Mouse (Mus musculus) MEL (cell line): ENCODE measurements at regions not wholly inside any gene's neighbourhood (a gene's known extent, or its start where the extent isn't known, plus 50 kb on each side); places are given as distances from the start of the nearest gene placed in this dataset.

Experiments used
- DNase-seq: peaks from one replicate; pipeline ENCODE4 v3.0.0; 2011; ENCODE audit warnings: low read depth, low spot score
- H3K27ac ChIP-seq: 2 replicates; pipeline ENCODE4 v1.5.1; 2012; ENCODE audit warnings: low read depth, mild to moderate bottlenecking, control low read depth, low read length, moderate library complexity; ENCODE audit not compliant: control insufficient read depth
- H3K27me3 ChIP-seq, 2 experiments: fragments of 150-350 bp in 1 of 2; sonication (generic) in 1 of 2; 2 replicates each; pipeline ENCODE4 v1.6.1; 2012; ENCODE audit warnings: low read length in 2 of 2, mild to moderate bottlenecking in 2 of 2, improper control_type of control experiment in 1 of 2, moderate library complexity in 1 of 2; ENCODE audit not compliant: insufficient read depth in 2 of 2, control insufficient read depth in 1 of 2
- H3K36me3 ChIP-seq, 2 experiments: 2 replicates each; pipeline ENCODE4 v1.6.1; 2012 to 2014; ENCODE audit warnings: low read length in 2 of 2, improper control_type of control experiment in 1 of 2, inconsistent platforms in 1 of 2, mild to moderate bottlenecking in 1 of 2; ENCODE audit not compliant: insufficient read depth in 2 of 2, control insufficient read depth in 1 of 2
- H3K4me1 ChIP-seq, 2 experiments: fragments of 150-350 bp in 1 of 2; sonication (generic) in 1 of 2; 2 replicates each; pipeline ENCODE4 v1.6.1; 2012; ENCODE audit warnings: low read length in 2 of 2, improper control_type of control experiment in 1 of 2, mild to moderate bottlenecking in 1 of 2; ENCODE audit not compliant: insufficient read depth in 2 of 2, control insufficient read depth in 1 of 2
- H3K4me3 ChIP-seq, 2 experiments: fragments of 150-350 bp in 1 of 2; sonication (generic) in 1 of 2; 2 replicates each; pipeline ENCODE4 v1.5.1; 2012; ENCODE audit warnings: low read depth in 2 of 2, low read length in 2 of 2, mild to moderate bottlenecking in 2 of 2, moderate library complexity in 2 of 2, control low read depth in 1 of 2, improper control_type of control experiment in 1 of 2; ENCODE audit not compliant: control insufficient read depth in 1 of 2, insufficient read depth in 1 of 2
- H3K79me2 ChIP-seq: 2 replicates; pipeline ENCODE4 v1.6.1; 2012; ENCODE audit warnings: mild to moderate bottlenecking, low read length, moderate library complexity; ENCODE audit not compliant: control insufficient read depth, poor library complexity, insufficient read depth
- H3K9ac ChIP-seq: 2 replicates; pipeline ENCODE4 v1.6.1; 2012; ENCODE audit warnings: low read depth, mild to moderate bottlenecking, control low read depth, low read length, moderate library complexity; ENCODE audit not compliant: control insufficient read depth, poor library complexity, severe bottlenecking
- H3K9me3 ChIP-seq: fragments of 150-350 bp; sonication (generic); replicated peaks from 2 replicates; pipeline ENCODE4 v1.6.1; 2012; ENCODE audit warnings: mild to moderate bottlenecking, low read length, improper control_type of control experiment, moderate library complexity; ENCODE audit not compliant: insufficient read depth
- BHLHE40 ChIP-seq: IDR thresholded peaks from 2 replicates; pipeline ENCODE4 v1.6.1; 2012; ENCODE audit warnings: low read depth, mild to moderate bottlenecking, inconsistent platforms, low read length, improper control_type of control experiment, borderline replicate concordance
- E2F4 ChIP-seq: IDR thresholded peaks from 2 replicates; pipeline ENCODE4 v1.6.1; 2011; ENCODE audit warnings: low read depth, low read length, improper control_type of control experiment, borderline replicate concordance
- ETS1 ChIP-seq: IDR thresholded peaks from 2 replicates; pipeline ENCODE4 v1.6.1; 2012; ENCODE audit warnings: low read depth, mild to moderate bottlenecking, inconsistent platforms, low read length, improper control_type of control experiment, moderate library complexity
- GABPA ChIP-seq: IDR thresholded peaks from 2 replicates; pipeline ENCODE4 v1.6.1; 2012; ENCODE audit warnings: low read depth, mild to moderate bottlenecking, inconsistent platforms, low read length, improper control_type of control experiment, moderate library complexity
- GATA1 ChIP-seq: IDR thresholded peaks from 2 replicates; pipeline ENCODE4 v1.6.1; 2011; ENCODE audit warnings: low read depth, low read length, improper control_type of control experiment
- MAX ChIP-seq: IDR thresholded peaks from 2 replicates; pipeline ENCODE4 v1.6.1; 2011; ENCODE audit warnings: low read length, improper control_type of control experiment
- MYB ChIP-seq: IDR thresholded peaks from 2 replicates; pipeline ENCODE4 v1.6.1; 2011; ENCODE audit warnings: mild to moderate bottlenecking, low read depth, low read length, improper control_type of control experiment
- POLR2AphosphoS5 ChIP-seq: IDR thresholded peaks from 2 replicates; pipeline ENCODE4 v1.6.1; 2012; ENCODE audit warnings: low read depth, borderline replicate concordance, mild to moderate bottlenecking, inconsistent platforms, low read length, moderate library complexity, mixed read lengths
- TAL1 ChIP-seq: IDR thresholded peaks from 2 replicates; pipeline ENCODE4 v1.6.1; 2012; ENCODE audit warnings: mild to moderate bottlenecking, inconsistent platforms, low read length, moderate library complexity, mixed read lengths
- UBTF ChIP-seq: IDR thresholded peaks from 2 replicates; pipeline ENCODE4 v1.6.1; 2012; ENCODE audit warnings: low read depth, mild to moderate bottlenecking, inconsistent platforms, low read length, improper control_type of control experiment, moderate library complexity, borderline replicate concordance; ENCODE audit not compliant: insufficient read depth
- USF1 ChIP-seq: IDR thresholded peaks from 2 replicates; pipeline ENCODE4 v1.6.1; 2014; ENCODE audit warnings: low read depth, mild to moderate bottlenecking, inconsistent platforms, low read length, improper control_type of control experiment, moderate library complexity
- ZC3H11A ChIP-seq: IDR thresholded peaks from 2 replicates; pipeline ENCODE4 v1.6.1; 2012; ENCODE audit warnings: low read depth, mild to moderate bottlenecking, inconsistent platforms, low read length, improper control_type of control experiment
- ZKSCAN1 ChIP-seq: IDR thresholded peaks from 2 replicates; pipeline ENCODE4 v1.6.1; 2012; ENCODE audit warnings: low read depth, mild to moderate bottlenecking, inconsistent platforms, low read length, improper control_type of control experiment, moderate library complexity
- ZNF384 ChIP-seq: IDR thresholded peaks from 2 replicates; pipeline ENCODE4 v1.6.1; 2012; ENCODE audit warnings: low read depth, mild to moderate bottlenecking, inconsistent platforms, low read length, improper control_type of control experiment

- Histone ChIP-seq H3K4me3 (no peak overlapping the region), H3K36me3 (no peaks in the 10 kb centered on the region), H3K27ac (no peak overlapping the region), H3K9me3 (no peaks in the 10 kb centered on the region), H3K9ac (no peak overlapping the region), H3K79me2 (no peaks in the 10 kb centered on the region)
- DNase-seq, result no peak
- TF ChIP-seq TAL1, result no peak
- TF ChIP-seq ETS1, result no peak
- no peak for TF ChIP-seq UBTF
- no peak for TF ChIP-seq ZC3H11A
- no peak for TF ChIP-seq GATA1
- no peak for TF ChIP-seq USF1
- no peak for TF ChIP-seq POLR2AphosphoS5
- no peak for TF ChIP-seq MAX
- no peak for TF ChIP-seq MYB
- TF ChIP-seq, all 39 proteins: peak for 0
- H3K4me1 ChIP-seq, result no peaks in the 10 kb centered on the region
- no peaks in the 10 kb centered on the region for H3K27me3 ChIP-seq
These were observed 766.2 kb downstream of the Bcl11a start for GRCm38 (mm10) chr11:24843839-24844738.

GRCm38 (mm10) chr11:24856991-24857390 is 779.1 kb downstream of the Bcl11a start:
- Histone ChIP-seq H3K27me3 (no peaks in the 10 kb centered on the region), H3K79me2 (no peaks in the 10 kb centered on the region), H3K4me1 (no peaks in the 10 kb centered on the region), H3K27ac (no peak overlapping the region), H3K36me3 (no peaks in the 10 kb centered on the region), H3K4me3 (no peak overlapping the region), H3K9me3 (no peaks in the 10 kb centered on the region), H3K9ac (no peak overlapping the region)
- TF ChIP-seq ZC3H11A, result no peak
- TF ChIP-seq MAX, result no peak
- TF ChIP-seq UBTF, result no peak
- TF ChIP-seq TAL1, result no peak
- TF ChIP-seq ZNF384, result no peak
- TF ChIP-seq ZKSCAN1, result no peak
- TF ChIP-seq BHLHE40, result no peak
- TF ChIP-seq E2F4, result no peak
- no peak for TF ChIP-seq GATA1
- no peak for TF ChIP-seq GABPA
- no peak for DNase-seq
